Mouse (Mus musculus): ENCODE measurements at regions not wholly inside any gene's neighbourhood (a gene's known extent, or its start where the extent isn't known, plus 50 kb on each side); places are given as distances from the start of the nearest gene placed in this dataset.

GRCm38 (mm10) chr17:81225281-81225680, 160.4 kb upstream of the Thumpd2 start:
- TF ChIP-seq CTCF (IDR thresholded peaks at IDR 0.05): no peak
- Histone ChIP-seq H3K27ac (no peak overlapping the region), H3K4me3 (no peak overlapping the region)
- DNase-seq (ENCODE audit: extremely low spot score in 1 of 2, low spot score in 2 of 2): no peak
- intact Hi-C loops (cut with DNase I): no loop called here

- DNase-seq (ENCODE audit: extremely low spot score in 1 of 2, low spot score in 2 of 2): no peak
- TF ChIP-seq CTCF (IDR thresholded peaks at IDR 0.05): no peak
- Histone ChIP-seq H3K27ac (no peak overlapping the region), H3K4me3 (no peak overlapping the region)
- intact Hi-C loops (cut with DNase I): no loop called here
Observed at GRCm38 (mm10) chr17:81221436-81221835, 156.6 kb upstream of the Thumpd2 start.

GRCm38 (mm10) chr17:81214844-81215243, 150.0 kb upstream of the Thumpd2 start:
- no peak for DNase-seq (ENCODE audit: extremely low spot score in 1 of 2, low spot score in 2 of 2)
- H3K27ac ChIP-seq: no peak overlapping the region
- H3K4me3 ChIP-seq: no peak overlapping the region
- intact Hi-C loops (cut with DNase I): no loop called here
- no peak for TF ChIP-seq CTCF (IDR thresholded peaks at IDR 0.05)

- no peak overlapping the region for H3K27ac ChIP-seq
- no peak for DNase-seq (ENCODE audit: extremely low spot score in 1 of 2, low spot score in 2 of 2)
- no peak overlapping the region for H3K4me3 ChIP-seq
- TF ChIP-seq CTCF (IDR thresholded peaks at IDR 0.05): no peak
- intact Hi-C loops (cut with DNase I): no loop called here
Observed at GRCm38 (mm10) chr17:81212043-81212442, 147.2 kb upstream of the Thumpd2 start.

- TF ChIP-seq CTCF (IDR thresholded peaks at IDR 0.05): no peak
- intact Hi-C loops (cut with DNase I): no loop called here
- DNase-seq (ENCODE audit: extremely low spot score in 1 of 2, low spot score in 2 of 2): no peak
- H3K27ac ChIP-seq: no peak overlapping the region
- H3K4me3 ChIP-seq: no peak overlapping the region
Observed at GRCm38 (mm10) chr17:81210389-81210788, 145.5 kb upstream of the Thumpd2 start.

GRCm38 (mm10) chr17:81209323-81209722, 144.4 kb upstream of the Thumpd2 start:
- no peak overlapping the region for H3K4me3 ChIP-seq
- intact Hi-C loops (cut with DNase I): no loop called here

GRCm38 (mm10) chr17:81201052-81201451, 136.2 kb upstream of the Thumpd2 start:
- H3K4me3 ChIP-seq: no peak overlapping the region
- no peak for TF ChIP-seq CTCF (IDR thresholded peaks at IDR 0.05)
- no peak for DNase-seq (ENCODE audit: extremely low spot score in 1 of 2, low spot score in 2 of 2)
- no peak overlapping the region for H3K27ac ChIP-seq
- intact Hi-C loops (cut with DNase I): no loop called here

More at GRCm38 (mm10) chr17:81209323-81209722, 144.4 kb upstream of the Thumpd2 start:
- no peak overlapping the region for H3K27ac ChIP-seq
- no peak for DNase-seq (ENCODE audit: extremely low spot score in 1 of 2, low spot score in 2 of 2)
- TF ChIP-seq CTCF (IDR thresholded peaks at IDR 0.05): no peak

- Histone ChIP-seq H3K4me3 (peak overlapping the region; percentile 28), H3K27ac (peak overlapping the region; percentile 67)
- no peak for TF ChIP-seq CTCF (IDR thresholded peaks at IDR 0.05)
- no peak for DNase-seq (ENCODE audit: extremely low spot score in 1 of 2, low spot score in 2 of 2)
- intact Hi-C loops (cut with DNase I): loop anchor here (5.0 to 10.0 kb wide), 2 partner anchors 398 to 471 kb away; no protein-coding TSS in a partner anchor
Observed at GRCm38 (mm10) chr17:81194006-81194405, 129.1 kb upstream of the Thumpd2 start.

- intact Hi-C loops (cut with DNase I): loop anchor here (2.0 to 10.0 kb wide), 7 partner anchors 399 to 1807 kb away; no protein-coding TSS in a partner anchor
- DNase-seq (ENCODE audit: extremely low spot score in 1 of 2, low spot score in 2 of 2): peak; percentile 71 to 74
Observed at GRCm38 (mm10) chr17:81193230-81193871, 128.5 kb upstream of the Thumpd2 start.

GRCm38 (mm10) chr17:81189996-81190395, 125.1 kb upstream of the Thumpd2 start:
- Histone ChIP-seq H3K27ac (no peak overlapping the region), H3K4me3 (no peak overlapping the region)
- peak; percentile 68 for TF ChIP-seq CTCF (IDR thresholded peaks at IDR 0.05)
- peak; percentile 30 to 57 for DNase-seq (ENCODE audit: extremely low spot score in 1 of 2, low spot score in 2 of 2)
- intact Hi-C loops (cut with DNase I): loop anchor here (2.0 to 10.0 kb wide), 3 partner anchors 402 to 1803 kb away; no protein-coding TSS in a partner anchor

More at GRCm38 (mm10) chr17:81193230-81193871, 128.5 kb upstream of the Thumpd2 start:
- peak overlapping the region; percentile 28 for H3K4me3 ChIP-seq
- peak overlapping the region; percentile 67 for H3K27ac ChIP-seq
- TF ChIP-seq CTCF (IDR thresholded peaks at IDR 0.05): peak; percentile 82

GRCm38 (mm10) chr17:81185685-81186084, 120.8 kb upstream of the Thumpd2 start:
- H3K27ac ChIP-seq: no peak overlapping the region
- no peak for DNase-seq (ENCODE audit: extremely low spot score in 1 of 2, low spot score in 2 of 2)
- no peak overlapping the region for H3K4me3 ChIP-seq
- TF ChIP-seq CTCF (IDR thresholded peaks at IDR 0.05): no peak
- intact Hi-C loops (cut with DNase I): no loop called here

- H3K4me3 ChIP-seq: no peak overlapping the region
- no peak overlapping the region for H3K27ac ChIP-seq
- TF ChIP-seq CTCF (IDR thresholded peaks at IDR 0.05): no peak
- DNase-seq (ENCODE audit: extremely low spot score in 1 of 2, low spot score in 2 of 2): no peak
- intact Hi-C loops (cut with DNase I): no loop called here
Observed at GRCm38 (mm10) chr17:81180813-81181424, 116.0 kb upstream of the Thumpd2 start.

Data from left cerebral cortex, adult 2 months (tissue).